Mouse (Mus musculus) hindbrain, embryonic 13.5 days (tissue): ENCODE data around the gene Kif26b. TPM values are rescaled to one million over a fixed set of nuclear protein-coding genes. Genes with fewer than 3 reads are reported as not detected.

Experiments
- ATAC-seq: fragments of 200-750 bp; cut with Nextera tagmentation; 2 replicates; pipeline ENCODE4 v1.8.0; 2017; ENCODE audit warnings: moderate TSS enrichment; ENCODE audit not compliant: low FRiP score
- H3K27ac ChIP-seq: fragments of 300-500 bp; sonication (generic); 2 replicates; pipeline ENCODE4 v1.5.1; 2015; ENCODE audit warnings: inconsistent platforms, mild to moderate bottlenecking, moderate library complexity
- H3K27me3 ChIP-seq: fragments of 300-500 bp; sonication (generic); 2 replicates; pipeline ENCODE4 v1.6.1; 2015; ENCODE audit warnings: mild to moderate bottlenecking, inconsistent platforms
- H3K36me3 ChIP-seq: fragments of 300-500 bp; sonication (generic); 2 replicates; pipeline ENCODE4 v1.6.1; 2015; ENCODE audit warnings: mild to moderate bottlenecking, inconsistent platforms
- H3K4me1 ChIP-seq: fragments of 300-500 bp; sonication (generic); replicated peaks from 2 replicates; pipeline ENCODE4 v1.6.1; 2015; ENCODE audit warnings: inconsistent platforms
- H3K4me2 ChIP-seq: fragments of 300-500 bp; sonication (generic); 2 replicates; pipeline ENCODE4 v1.6.1; 2015; ENCODE audit warnings: inconsistent platforms, mild to moderate bottlenecking, moderate library complexity
- H3K4me3 ChIP-seq: fragments of 300-500 bp; sonication (generic); 2 replicates; pipeline ENCODE4 v1.5.1; 2015; ENCODE audit warnings: mild to moderate bottlenecking, inconsistent platforms
- H3K9ac ChIP-seq: fragments of 300-500 bp; sonication (generic); 2 replicates; pipeline ENCODE4 v1.6.1; 2015; ENCODE audit warnings: mild to moderate bottlenecking, inconsistent platforms
- H3K9me3 ChIP-seq: fragments of 300-500 bp; sonication (generic); 2 replicates; pipeline ENCODE4 v1.6.1; 2016; ENCODE audit warnings: inconsistent platforms
- WGBS: fragments of 180-500 bp; shearing (Covaris S2); methylation state at CpG from one replicate; pipeline ENCODE4 v1.1.7; 2015; 5-methylcytosine and 5-hydroxymethylcytosine counted together
- polyA plus RNA-seq: library from polyadenylated mRNA; unstranded; fragments of >200 nt; fragmentation: Nextera tagmentation; extraction: Ambion mirVana; gene quantifications from 2 replicates; pipeline ENCODE4 v1.2.1, GENCODE M21; 2015

Kif26b gene
- polyA plus RNA-seq, result 8.7 and 9.3 TPM in 2 replicates

DNA sequence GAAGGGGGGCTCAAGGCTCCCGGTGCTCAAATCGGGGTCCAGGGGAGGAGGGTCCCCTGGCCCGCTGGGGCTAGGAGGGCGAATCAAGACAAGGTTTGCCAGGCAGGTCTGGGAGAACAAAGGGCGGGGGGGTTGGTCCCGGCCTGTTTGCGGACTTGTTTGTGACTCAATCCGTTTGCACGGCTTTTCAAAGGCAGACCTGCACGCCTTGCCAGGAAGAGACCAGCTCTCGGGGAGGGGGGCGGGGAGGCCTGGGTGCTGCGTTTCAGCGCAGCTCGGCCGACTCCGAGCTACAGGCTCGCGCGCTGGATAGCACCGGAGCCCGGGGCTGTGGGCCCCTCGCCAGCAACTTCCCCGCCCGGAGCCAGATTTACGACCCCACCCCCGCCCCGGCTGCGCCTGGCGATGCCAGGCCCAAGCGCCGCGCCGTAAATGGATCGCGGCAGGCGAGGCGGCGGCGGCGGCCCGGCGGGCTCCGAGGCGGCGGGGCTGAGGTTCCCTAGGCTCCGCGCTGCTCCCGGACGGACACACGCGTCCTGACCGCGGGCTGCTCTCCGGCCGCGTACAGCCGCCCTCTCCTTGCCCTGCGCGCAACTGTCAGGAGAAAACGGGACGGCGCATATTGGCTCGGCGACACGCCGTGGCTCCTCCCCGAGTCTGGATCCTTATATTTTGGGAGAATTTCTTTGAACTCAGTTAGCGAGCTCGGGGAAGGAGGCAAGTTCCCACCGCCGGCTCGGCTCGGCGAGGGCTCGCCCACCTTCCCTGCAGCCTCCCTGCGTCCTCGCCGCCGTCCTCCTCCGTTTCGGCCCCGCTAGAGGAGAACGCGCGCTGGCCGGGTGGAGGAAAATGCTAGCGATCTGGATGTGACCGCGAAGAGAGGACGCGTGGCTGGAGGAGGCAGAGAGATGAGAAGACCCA lies at the start of gene Kif26b:
Kif26b (plus strand) TSS at position 695 of the 921 bp plus-strand sequence.
- Histone ChIP-seq H3K36me3 (no peaks in the 10 kb centered on the region), H3K27me3 (no peaks in the 10 kb centered on the region), H3K4me1 (peaks cover 39% of the 10 kb centered on the region), H3K27ac (peak within 1 kb of the TSS; percentile 94), H3K9me3 (no peaks in the 10 kb centered on the region), H3K4me3 (peak within 1 kb of the TSS; percentile 79), H3K4me2 (peak within 1 kb of the TSS; percentile 98), H3K9ac (peak within 1 kb of the TSS; percentile 94)
- ATAC-seq, result peak; percentile 61
- under 1% methylated on average over 92 of the region's 92 CpGs for WGBS

DNA sequence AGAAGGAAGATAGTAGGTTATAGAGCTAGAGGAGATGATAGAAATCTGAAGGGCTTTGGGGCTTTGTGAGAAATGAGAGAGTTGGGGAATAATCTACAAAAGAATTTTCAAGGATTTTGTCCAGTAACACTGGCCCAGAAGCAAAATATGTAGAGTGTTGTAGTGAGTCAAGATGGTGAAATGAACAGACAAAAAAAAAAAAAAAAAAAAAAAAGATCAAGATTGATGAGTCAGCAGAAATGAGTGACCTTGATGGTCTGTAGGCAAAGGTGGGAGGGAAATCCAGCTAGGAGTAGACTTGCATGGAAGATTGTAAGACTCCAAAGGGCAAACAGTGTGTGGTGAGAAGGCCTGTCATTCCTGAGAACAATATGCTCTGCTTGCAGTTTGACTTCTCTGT lies 45.1 kb upstream of the Kif26b start:
- Histone ChIP-seq H3K4me3 (no peak overlapping the region), H3K9me3 (no peaks in the 10 kb centered on the region), H3K27ac (no peak overlapping the region), H3K4me1 (0 out of 2 replicates have a peak, but pooled peaks cover 3% of the 10 kb centered on the region), H3K36me3 (no peaks in the 10 kb centered on the region), H3K4me2 (no peak overlapping the region), H3K9ac (no peak overlapping the region), H3K27me3 (no peaks in the 10 kb centered on the region)
- ATAC-seq, result no peak

DNA sequence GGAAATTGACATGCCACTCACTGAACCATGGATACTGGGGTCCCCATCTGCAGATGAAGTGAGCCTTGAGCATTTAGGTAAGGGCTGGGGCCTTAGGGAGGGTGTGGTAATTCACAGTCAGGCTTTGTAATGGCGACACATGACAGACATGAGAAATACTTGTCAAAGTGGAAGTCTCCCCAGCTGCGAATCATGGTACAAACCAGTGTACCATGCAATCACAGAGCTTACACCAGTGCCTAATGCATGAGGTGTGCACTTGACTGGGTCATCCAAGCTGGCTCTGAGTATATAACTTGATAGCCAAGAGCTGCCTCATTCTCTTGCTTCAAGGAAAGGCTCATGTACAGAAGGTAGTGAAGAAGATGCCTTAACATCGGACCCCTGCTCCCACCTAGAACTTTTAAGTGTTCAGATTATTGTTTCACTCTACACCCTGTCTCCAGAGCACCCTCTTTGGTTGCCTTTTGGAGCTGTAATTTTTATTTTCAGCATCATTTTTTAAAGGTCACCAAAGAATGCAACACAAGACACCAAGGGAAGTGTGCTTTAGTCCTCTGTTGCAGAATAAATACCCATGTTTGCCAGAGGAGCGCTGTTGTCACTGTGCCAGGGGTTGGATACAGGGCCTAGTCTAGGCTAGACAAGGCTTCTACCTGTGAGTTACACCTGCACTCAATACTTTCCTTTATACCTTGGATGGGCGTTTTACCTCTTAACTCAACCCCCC lies 43.6 kb upstream of the Kif26b start:
- ATAC-seq, result no peak
- no peak overlapping the region for H3K4me2 ChIP-seq
- no peaks in the 10 kb centered on the region for H3K9me3 ChIP-seq
- H3K4me1 ChIP-seq, result 0 out of 2 replicates have a peak, but pooled peaks cover 3% of the 10 kb centered on the region
- H3K27me3 ChIP-seq, result no peaks in the 10 kb centered on the region
- H3K4me3 ChIP-seq, result no peak overlapping the region
- no peak overlapping the region for H3K27ac ChIP-seq
- H3K9ac ChIP-seq, result no peak overlapping the region
- WGBS, result 84% methylated on average over 5 of the region's 5 CpGs
- no peaks in the 10 kb centered on the region for H3K36me3 ChIP-seq

DNA sequence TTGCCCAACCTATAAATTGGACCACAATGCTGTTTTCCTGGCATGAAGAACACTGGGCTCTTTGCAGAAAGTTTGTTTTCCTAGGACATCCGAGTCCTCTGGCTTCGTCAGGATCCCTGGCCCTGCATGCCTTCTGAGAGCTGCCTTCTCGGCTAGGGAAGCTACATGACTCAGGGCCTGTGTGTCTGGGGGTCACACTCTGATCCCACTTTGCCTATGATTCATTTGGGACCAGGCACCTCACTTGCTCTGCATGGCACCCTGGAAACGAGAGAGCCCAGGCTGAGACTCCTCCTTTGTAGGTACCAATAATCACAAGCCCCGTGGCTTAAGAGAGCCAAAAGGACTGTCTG lies 43.1 kb upstream of the Kif26b start:
- no peak overlapping the region for H3K4me2 ChIP-seq
- 73% methylated on average over 5 of the region's 5 CpGs for WGBS
- H3K9ac ChIP-seq, result no peak overlapping the region
- no peaks in the 10 kb centered on the region for H3K36me3 ChIP-seq
- no peaks in the 10 kb centered on the region for H3K27me3 ChIP-seq
- no peak overlapping the region for H3K4me3 ChIP-seq
- no peaks in the 10 kb centered on the region for H3K9me3 ChIP-seq
- H3K27ac ChIP-seq, result no peak overlapping the region
- ATAC-seq, result no peak
- H3K4me1 ChIP-seq, result 0 out of 2 replicates have a peak, but pooled peaks cover 3% of the 10 kb centered on the region

DNA sequence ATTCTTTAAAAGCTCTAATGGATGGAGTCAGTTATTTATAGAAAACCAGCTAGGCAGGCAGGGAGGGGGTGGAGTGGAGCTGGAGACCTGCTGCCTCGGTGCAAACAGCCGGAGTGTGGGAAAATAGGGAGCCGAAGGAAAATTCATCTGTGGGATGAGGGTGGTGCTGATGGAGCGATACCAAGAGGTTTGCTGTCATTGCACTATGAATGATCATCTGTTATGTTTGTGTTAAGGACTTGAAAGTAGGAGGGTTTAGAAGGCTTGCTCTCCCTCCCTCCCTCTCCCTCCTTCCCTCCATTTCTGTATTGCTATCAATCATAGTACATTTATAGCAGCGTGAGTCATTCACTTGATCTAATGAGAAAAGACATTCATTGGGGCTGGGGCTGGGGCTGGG lies 42.1 kb upstream of the Kif26b start:
- Histone ChIP-seq H3K4me3 (no peak overlapping the region), H3K27ac (peak overlapping the region; percentile 25; the same call in 1 of the 2 replicates), H3K27me3 (no peaks in the 10 kb centered on the region), H3K36me3 (no peaks in the 10 kb centered on the region), H3K9ac (no peak overlapping the region), H3K4me2 (no peak overlapping the region), H3K9me3 (no peaks in the 10 kb centered on the region), H3K4me1 (0 out of 2 replicates have a peak, but pooled peaks cover 3% of the 10 kb centered on the region)
- 68% methylated on average over 5 of the region's 5 CpGs for WGBS
- ATAC-seq, result no peak

DNA sequence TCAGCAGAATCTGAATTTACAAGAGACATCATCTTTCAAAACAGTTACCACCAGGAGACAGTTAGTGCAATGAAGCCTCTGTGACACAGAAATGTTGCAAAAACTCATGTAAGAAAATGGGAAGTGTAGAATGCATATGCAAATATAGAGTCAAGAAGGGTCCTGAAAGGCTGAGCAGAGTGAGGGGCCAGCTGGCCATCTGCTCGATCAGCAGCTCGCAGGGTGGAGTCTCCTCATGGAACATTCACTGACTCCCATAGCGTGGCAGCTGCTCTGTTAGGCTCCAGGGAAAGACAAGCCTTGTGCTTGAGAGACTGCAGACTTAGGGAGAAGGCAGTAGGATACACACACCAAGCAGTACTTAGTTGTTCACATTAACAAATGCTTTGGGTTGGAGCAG lies 39.8 kb upstream of the Kif26b start:
- H3K36me3 ChIP-seq, result no peaks in the 10 kb centered on the region
- ATAC-seq, result no peak
- 0 out of 2 replicates have a peak, but pooled peaks cover 3% of the 10 kb centered on the region for H3K4me1 ChIP-seq
- no peak overlapping the region for H3K4me2 ChIP-seq
- 46% methylated on average over 3 of the region's 3 CpGs for WGBS
- no peaks in the 10 kb centered on the region for H3K9me3 ChIP-seq
- no peak overlapping the region for H3K4me3 ChIP-seq
- no peaks in the 10 kb centered on the region for H3K27me3 ChIP-seq
- no peak overlapping the region for H3K9ac ChIP-seq
- H3K27ac ChIP-seq, result no peak overlapping the region

DNA sequence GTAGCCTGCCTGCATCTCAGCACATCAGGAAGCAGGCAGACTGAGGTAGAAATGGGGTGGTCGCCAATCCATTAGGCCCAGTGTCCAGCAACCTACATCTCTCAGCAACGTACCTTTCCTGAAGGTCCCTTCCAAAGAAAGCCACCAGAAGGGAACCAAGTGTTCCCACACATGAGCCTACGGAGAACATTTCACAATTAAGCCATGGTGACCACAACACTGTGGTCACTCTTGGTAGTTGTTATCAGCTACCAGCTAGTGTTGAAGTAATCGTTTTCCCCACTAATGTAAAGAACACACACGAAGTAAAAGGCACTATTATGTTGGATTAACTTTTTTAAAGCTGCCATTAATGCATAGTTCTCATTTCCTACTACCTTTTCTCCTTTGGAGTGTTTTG lies 37.2 kb upstream of the Kif26b start:
- H3K4me1 ChIP-seq, result no peaks in the 10 kb centered on the region
- WGBS, result 92% methylated on average over 5 of the region's 5 CpGs
- no peaks in the 10 kb centered on the region for H3K27me3 ChIP-seq
- ATAC-seq, result no peak
- no peaks in the 10 kb centered on the region for H3K9me3 ChIP-seq
- no peak overlapping the region for H3K9ac ChIP-seq
- H3K4me3 ChIP-seq, result no peak overlapping the region
- no peaks in the 10 kb centered on the region for H3K36me3 ChIP-seq
- H3K27ac ChIP-seq, result no peak overlapping the region
- H3K4me2 ChIP-seq, result no peak overlapping the region

DNA sequence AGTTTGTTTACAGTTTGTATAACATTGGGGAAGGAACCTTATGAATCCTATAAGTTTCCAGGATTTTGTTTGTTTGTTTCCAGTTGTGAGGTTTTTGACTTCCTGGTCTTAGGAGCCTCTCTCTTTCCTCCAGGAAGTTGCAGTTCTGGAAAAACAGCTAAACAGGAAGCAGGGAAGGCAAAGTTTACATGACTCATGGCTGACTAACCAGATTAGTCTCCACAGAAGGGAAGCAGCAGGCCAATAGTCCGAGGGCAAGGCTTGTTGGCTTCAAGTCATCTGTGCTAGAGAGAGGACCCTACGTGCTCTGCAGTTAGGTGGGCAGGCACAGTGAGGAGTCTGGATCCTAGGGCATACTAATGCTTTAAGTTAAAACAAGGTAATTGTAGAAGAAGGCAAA lies 36.4 kb upstream of the Kif26b start:
- Histone ChIP-seq H3K27ac (no peak overlapping the region), H3K4me3 (no peak overlapping the region), H3K9me3 (no peaks in the 10 kb centered on the region), H3K4me2 (no peak overlapping the region), H3K27me3 (no peaks in the 10 kb centered on the region), H3K36me3 (no peaks in the 10 kb centered on the region), H3K9ac (no peak overlapping the region), H3K4me1 (no peaks in the 10 kb centered on the region)
- ATAC-seq, result no peak
- 86% methylated on average over 2 of the region's 2 CpGs for WGBS

DNA sequence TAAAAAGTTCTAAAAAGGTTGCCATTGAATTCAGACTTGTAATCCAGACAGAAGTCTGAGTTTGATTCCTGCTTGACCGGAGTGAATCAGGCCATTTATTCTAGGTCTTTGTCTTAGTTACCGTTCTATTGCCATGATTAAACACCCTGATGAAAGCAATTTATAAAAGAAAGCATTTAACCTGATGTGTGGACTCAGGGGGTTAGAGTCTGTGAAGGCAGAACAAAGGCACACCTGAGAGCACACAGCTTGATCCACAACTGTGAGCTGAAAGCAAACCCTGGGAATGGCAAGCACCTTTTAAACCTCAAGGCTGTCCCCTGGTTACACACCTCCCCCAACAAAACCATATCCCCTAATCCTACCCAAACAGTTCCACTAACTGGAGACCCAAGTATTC lies 32.7 kb upstream of the Kif26b start:
- ATAC-seq, result no peak
- Histone ChIP-seq H3K4me1 (no peaks in the 10 kb centered on the region), H3K27me3 (no peaks in the 10 kb centered on the region), H3K27ac (no peak overlapping the region), H3K36me3 (no peaks in the 10 kb centered on the region), H3K9me3 (no peaks in the 10 kb centered on the region), H3K4me2 (no peak overlapping the region), H3K4me3 (no peak overlapping the region), H3K9ac (no peak overlapping the region)
- 55% methylated on average over 2 of the region's 2 CpGs for WGBS

DNA sequence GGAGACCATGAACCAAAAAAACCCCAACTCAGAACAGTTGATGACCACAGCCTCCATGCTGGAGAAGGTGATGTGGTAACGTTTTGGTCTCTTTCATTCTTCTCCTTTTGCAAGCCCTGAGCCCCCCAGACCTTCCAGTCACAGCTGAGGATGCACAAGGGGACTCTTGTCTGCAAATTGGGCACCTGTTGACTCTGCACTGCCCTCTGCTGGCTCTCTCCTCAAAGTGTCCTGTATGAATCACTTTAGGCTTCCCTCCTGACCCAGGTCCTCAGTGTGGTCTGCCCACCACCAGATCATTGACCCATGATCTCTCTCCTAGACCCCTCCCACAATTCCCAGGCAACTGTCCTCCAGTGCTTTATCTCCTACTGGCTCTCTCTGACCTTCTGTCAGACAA lies 32.1 kb upstream of the Kif26b start:
- Histone ChIP-seq H3K27me3 (no peaks in the 10 kb centered on the region), H3K9me3 (no peaks in the 10 kb centered on the region), H3K4me2 (no peak overlapping the region), H3K27ac (no peak overlapping the region), H3K9ac (no peak overlapping the region), H3K4me1 (no peaks in the 10 kb centered on the region), H3K36me3 (no peaks in the 10 kb centered on the region), H3K4me3 (no peak overlapping the region)
- no peak for ATAC-seq
- 63% methylated on average over 1 of the region's 1 CpGs for WGBS

DNA sequence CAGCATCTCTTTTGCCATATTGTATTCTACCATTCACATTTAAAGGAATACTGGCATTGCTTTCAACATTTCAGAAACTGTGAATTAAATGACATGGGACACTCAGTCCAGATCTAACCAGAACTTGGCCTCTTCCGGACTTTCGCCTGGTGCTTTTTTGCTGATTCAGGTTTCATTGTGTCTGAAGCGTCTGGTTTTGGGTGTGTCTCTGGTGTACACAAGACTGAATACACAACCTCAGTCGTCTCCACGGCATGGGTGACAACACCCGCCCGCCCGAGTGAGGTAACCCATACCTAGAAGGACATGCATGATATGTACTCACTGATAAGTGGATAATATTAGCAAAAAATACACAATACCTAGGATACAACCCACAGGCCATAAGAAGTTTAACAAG lies 22.0 kb upstream of the Kif26b start:
- no peaks in the 10 kb centered on the region for H3K27me3 ChIP-seq
- WGBS, result 92% methylated on average over 8 of the region's 8 CpGs
- no peak overlapping the region for H3K4me2 ChIP-seq
- no peaks in the 10 kb centered on the region for H3K9me3 ChIP-seq
- no peak for ATAC-seq
- H3K36me3 ChIP-seq, result no peaks in the 10 kb centered on the region
- H3K4me3 ChIP-seq, result no peak overlapping the region
- 0 out of 2 replicates have a peak, but pooled peaks cover 2% of the 10 kb centered on the region for H3K4me1 ChIP-seq
- no peak overlapping the region for H3K9ac ChIP-seq
- no peak overlapping the region for H3K27ac ChIP-seq

DNA sequence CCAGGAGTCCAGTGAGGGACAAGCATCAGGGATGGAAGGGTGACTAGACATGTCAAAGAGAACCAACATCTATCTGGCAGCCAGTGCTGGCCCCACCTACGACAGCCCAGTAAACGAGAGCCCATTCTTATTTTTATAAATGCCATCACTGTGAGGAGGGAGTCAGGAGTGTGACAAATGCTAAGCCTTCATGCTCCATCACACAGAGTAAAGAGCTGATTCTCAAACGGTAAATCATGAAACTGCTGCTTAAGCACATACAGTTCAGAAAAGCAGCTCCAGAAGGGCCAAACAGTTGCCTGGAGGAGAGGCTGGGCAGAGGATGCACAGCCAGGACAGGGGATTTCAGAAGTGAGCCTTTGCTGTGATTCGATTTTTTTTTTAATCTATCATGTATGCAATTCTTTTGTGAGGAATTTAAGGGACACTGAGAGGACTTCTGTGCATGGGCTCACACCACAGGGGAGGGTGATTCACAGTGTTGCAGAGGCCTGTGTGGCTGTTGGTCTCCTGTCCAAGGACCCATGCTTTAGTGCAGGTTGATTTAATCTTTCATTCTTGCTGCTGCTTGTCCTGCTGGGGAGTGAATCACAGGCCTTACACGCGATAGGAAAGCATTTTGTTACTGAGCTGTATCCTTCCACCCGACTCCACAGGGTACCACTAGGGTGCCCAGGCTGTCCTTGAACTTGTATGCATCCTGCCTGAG lies 16.4 kb upstream of the Kif26b start:
- H3K9ac ChIP-seq, result 0 out of 2 replicates have a peak overlapping the region, but pooled peaks have one; percentile 8
- H3K4me2 ChIP-seq, result no peak overlapping the region
- no peaks in the 10 kb centered on the region for H3K27me3 ChIP-seq
- no peaks in the 10 kb centered on the region for H3K36me3 ChIP-seq
- no peaks in the 10 kb centered on the region for H3K9me3 ChIP-seq
- 42% methylated on average over 7 of the region's 7 CpGs for WGBS
- no peak overlapping the region for H3K4me3 ChIP-seq
- ATAC-seq, result no peak
- H3K4me1 ChIP-seq, result peaks cover 17% of the 10 kb centered on the region
- peak overlapping the region; percentile 36 for H3K27ac ChIP-seq
